8 mouse cellular contexts compared by ENCODE assay signal in genomic region chr7:30957367-30957783, GRCm38 (mm10). TPM values are rescaled to one million over a fixed set of nuclear protein-coding genes. Genes with fewer than 3 reads are reported as not detected.
A peak's percentile ranks its signal among the peaks of the same experiment; 100 is the strongest.
DNase-seq lines count a peak whose midpoint lies in the region; ATAC-seq lines count a peak whose summit lies in the region.

No protein-coding gene starts in this region.

- H3K4me3 ChIP-seq in heart, embryonic 13.5 days, result peak overlapping the region; percentile 96
- H3K4me3 ChIP-seq in liver, embryonic 13.5 days (replicated peaks), result peak overlapping the region; percentile 95
- peak overlapping the region; percentile 100 for H3K4me3 ChIP-seq in neural tube, embryonic 12.5 days

- peaks cover 19% of the 10 kb centered on the region for H3K4me1 ChIP-seq in heart, embryonic 13.5 days
- H3K4me1 ChIP-seq in liver, embryonic 13.5 days (replicated peaks), result peaks cover 36% of the 10 kb centered on the region
- peaks cover 22% of the 10 kb centered on the region for H3K4me1 ChIP-seq in neural tube, embryonic 12.5 days

- peak overlapping the region; percentile 89 for H3K4me2 ChIP-seq in heart, embryonic 13.5 days
- peak overlapping the region; percentile 88 for H3K4me2 ChIP-seq in liver, embryonic 13.5 days
- peak overlapping the region; percentile 92 for H3K4me2 ChIP-seq in neural tube, embryonic 12.5 days (replicated peaks)

- H3K9me3 ChIP-seq in heart, embryonic 13.5 days, result no peaks in the 10 kb centered on the region
- no peaks in the 10 kb centered on the region for H3K9me3 ChIP-seq in liver, embryonic 13.5 days (replicated peaks)
- no peaks in the 10 kb centered on the region for H3K9me3 ChIP-seq in neural tube, embryonic 12.5 days

- H3K27me3 ChIP-seq in heart, embryonic 13.5 days (replicated peaks), result no peaks in the 10 kb centered on the region
- no peaks in the 10 kb centered on the region for H3K27me3 ChIP-seq in liver, embryonic 13.5 days
- no peaks in the 10 kb centered on the region for H3K27me3 ChIP-seq in neural tube, embryonic 12.5 days (replicated peaks)

- H3K9ac ChIP-seq in heart, embryonic 13.5 days, result peak overlapping the region; percentile 100
- H3K9ac ChIP-seq in liver, embryonic 13.5 days, result peak overlapping the region; percentile 99
- H3K9ac ChIP-seq in neural tube, embryonic 12.5 days, result peak overlapping the region; percentile 98

- DNase-seq in CD4-positive, CD25-positive, alpha-beta regulatory T cell, adult 2 months (ENCODE audit: low read depth, low spot score), result peak; percentile 95
- peak; percentile 72 for DNase-seq in brain, embryonic 18.5 days (ENCODE audit: low read depth, low spot score)
- peak; percentile 95 for DNase-seq in kidney, postnatal 14 days
- DNase-seq in liver, embryonic 13.5 days, result peak; percentile 88
- peak; percentile 58 for DNase-seq in telencephalon, adult 2 months (ENCODE audit: low read depth, low spot score)

- H3K36me3 ChIP-seq in heart, embryonic 13.5 days, result peaks cover 41% of the 10 kb centered on the region
- peaks cover 44% of the 10 kb centered on the region for H3K36me3 ChIP-seq in liver, embryonic 13.5 days
- H3K36me3 ChIP-seq in neural tube, embryonic 12.5 days, result peaks cover 34% of the 10 kb centered on the region

- peak overlapping the region; percentile 99 for H3K27ac ChIP-seq in heart, embryonic 13.5 days (replicated peaks)
- peak overlapping the region; percentile 92 for H3K27ac ChIP-seq in liver, embryonic 13.5 days
- H3K27ac ChIP-seq in neural tube, embryonic 12.5 days, result peak overlapping the region; percentile 96

- WGBS in heart, embryonic 13.5 days, result 1% methylated on average over 39 of the region's 43 CpGs
- WGBS in liver, embryonic 13.5 days (ENCODE audit: insufficient replicate concordance), result under 1% methylated on average over 41 of the region's 43 CpGs
- WGBS in neural tube, embryonic 12.5 days, result under 1% methylated on average over 43 of the region's 43 CpGs

- peak; percentile 76 for ATAC-seq in erythroid progenitor cell, adult 5-6 weeks (replicated peaks; ENCODE audit: low FRiP score, poor library complexity, severe bottlenecking)
- ATAC-seq in heart, embryonic 13.5 days (ENCODE audit: extremely low read depth, insufficient number of reproducible peaks, low FRiP score, low TSS enrichment), result peak; percentile 20; the same call in 1 of the 2 replicates
- peak; percentile 74 for ATAC-seq in liver, embryonic 13.5 days (ENCODE audit: low read depth)
- ATAC-seq in neural tube, embryonic 12.5 days (ENCODE audit: low FRiP score, low read depth), result peak; percentile 42

RNA-seq across cellular contexts. Expression of gene Usf2, which starts 0.8 kb away (rescaled TPM):
- 75.9 and 78.6 TPM in 2 replicates for total RNA-seq in erythroid progenitor cell, adult 5-6 weeks (2015; ENCODE audit: low replicate concordance)
- total RNA-seq in erythroid progenitor cell, adult 5-6 weeks (2017; ENCODE audit: low replicate concordance), result 121 and 139 TPM in 2 replicates
- polyA plus RNA-seq in heart, embryonic 13.5 days (2015; fragmentation: Nextera tagmentation; extraction: Ambion mirVana), result 16.8 and 17.3 TPM in 2 replicates
- polyA plus RNA-seq in liver, embryonic 13.5 days (2015; fragmentation: Nextera tagmentation; extraction: Ambion mirVana), result 9.7 and 10.4 TPM in 2 replicates
- 32.0 and 38.8 TPM in 2 replicates for polyA plus RNA-seq in neural tube, embryonic 12.5 days (2016; fragmentation: Nextera tagmentation; extraction: Ambion mirVana)

RNA-seq across cellular contexts. Expression of gene Hamp, which starts 13.5 kb away (rescaled TPM):
- total RNA-seq in erythroid progenitor cell, adult 5-6 weeks (2015; ENCODE audit: low replicate concordance), result not detected in 2 replicates
- total RNA-seq in erythroid progenitor cell, adult 5-6 weeks (2017; ENCODE audit: low replicate concordance), result not detected in 2 replicates
- 0.71 TPM in 1 of 2 replicates, not detected in the other for polyA plus RNA-seq in heart, embryonic 13.5 days (2015; fragmentation: Nextera tagmentation; extraction: Ambion mirVana)
- polyA plus RNA-seq in liver, embryonic 13.5 days (2015; fragmentation: Nextera tagmentation; extraction: Ambion mirVana), result 2.0 and 3.7 TPM in 2 replicates
- not detected in 2 replicates for polyA plus RNA-seq in neural tube, embryonic 12.5 days (2016; fragmentation: Nextera tagmentation; extraction: Ambion mirVana)

RNA-seq across cellular contexts. Expression of gene Lsr, which starts 15.9 kb away (rescaled TPM):
- not detected in 2 replicates for total RNA-seq in erythroid progenitor cell, adult 5-6 weeks (2015; ENCODE audit: low replicate concordance)
- total RNA-seq in erythroid progenitor cell, adult 5-6 weeks (2017; ENCODE audit: low replicate concordance), result 1.0 TPM in 1 of 2 replicates, not detected in the other
- 11.2 and 12.1 TPM in 2 replicates for polyA plus RNA-seq in heart, embryonic 13.5 days (2015; fragmentation: Nextera tagmentation; extraction: Ambion mirVana)
- polyA plus RNA-seq in liver, embryonic 13.5 days (2015; fragmentation: Nextera tagmentation; extraction: Ambion mirVana), result 20.9 and 22.3 TPM in 2 replicates
- polyA plus RNA-seq in neural tube, embryonic 12.5 days (2016; fragmentation: Nextera tagmentation; extraction: Ambion mirVana), result 15.4 and 17.0 TPM in 2 replicates

RNA-seq across cellular contexts. Expression of gene Fam187b, which starts 16.2 kb away (rescaled TPM):
- total RNA-seq in erythroid progenitor cell, adult 5-6 weeks (2015; ENCODE audit: low replicate concordance), result not detected in 2 replicates
- total RNA-seq in erythroid progenitor cell, adult 5-6 weeks (2017; ENCODE audit: low replicate concordance), result not detected in 2 replicates
- 1.1 and 1.4 TPM in 2 replicates for polyA plus RNA-seq in heart, embryonic 13.5 days (2015; fragmentation: Nextera tagmentation; extraction: Ambion mirVana)
- 2.1 TPM in 2 replicates for polyA plus RNA-seq in liver, embryonic 13.5 days (2015; fragmentation: Nextera tagmentation; extraction: Ambion mirVana)
- 0.42 and 0.46 TPM in 2 replicates for polyA plus RNA-seq in neural tube, embryonic 12.5 days (2016; fragmentation: Nextera tagmentation; extraction: Ambion mirVana)

RNA-seq across cellular contexts. Expression of gene Hamp2, which starts 32.9 kb away (rescaled TPM):
- not detected in 2 replicates for total RNA-seq in erythroid progenitor cell, adult 5-6 weeks (2015; ENCODE audit: low replicate concordance)
- not detected in 2 replicates for total RNA-seq in erythroid progenitor cell, adult 5-6 weeks (2017; ENCODE audit: low replicate concordance)
- not detected in 2 replicates for polyA plus RNA-seq in heart, embryonic 13.5 days (2015; fragmentation: Nextera tagmentation; extraction: Ambion mirVana)
- not detected in 2 replicates for polyA plus RNA-seq in liver, embryonic 13.5 days (2015; fragmentation: Nextera tagmentation; extraction: Ambion mirVana)
- not detected in 2 replicates for polyA plus RNA-seq in neural tube, embryonic 12.5 days (2016; fragmentation: Nextera tagmentation; extraction: Ambion mirVana)

Comparison
In these comparisons a context has a peak if more than half of its experiments do, and no peak if none do; other contexts are left out.
1. Peak in every context shown above with its lines: DNase-seq, ATAC-seq, H3K4me3 ChIP-seq and H3K27ac ChIP-seq.
2. ATAC-seq: peak in every context shown above with its lines; median percentile 76 in erythroid progenitor cell, adult 5-6 weeks; 74 in liver, embryonic 13.5 days; 42 in neural tube, embryonic 12.5 days; 20 in heart, embryonic 13.5 days.